Mouse (Mus musculus): ENCODE data around the gene H6pd. TPM values are rescaled to one million over a fixed set of nuclear protein-coding genes. Genes with fewer than 3 reads are reported as not detected.

H6pd gene
- polyA plus RNA-seq, 1 experiment from 2014 or later = 31.6 TPM

- no peaks in the 10 kb centered on the region for H3K36me3 ChIP-seq (ENCODE audit: control insufficient read depth, insufficient read depth, low read length)
- no peaks in the 10 kb centered on the region for H3K27me3 ChIP-seq (replicated peaks; ENCODE audit: control insufficient read depth, insufficient read depth, low read length)
- H3K9ac ChIP-seq (ENCODE audit: low read depth, low read length) = no peak overlapping the region
- no peak for ATAC-seq
- WGBS = 91% methylated on average over 10 of the region's 10 CpGs
- peaks cover 46% of the 10 kb centered on the region for H3K4me1 ChIP-seq (ENCODE audit: control insufficient read depth, insufficient read depth, low read length)
- no peak overlapping the region for H3K4me2 ChIP-seq (ENCODE audit: low read depth, low read length)
- H3K4me3 ChIP-seq (ENCODE audit: low read length) = no peak overlapping the region
- no peak overlapping the region for H3K27ac ChIP-seq (ENCODE audit: low read length)
- H3K9me3 ChIP-seq (ENCODE audit: control insufficient read depth, low read length) = no peaks in the 10 kb centered on the region
Measured at GRCm38 (mm10) chr4:149994218-149994617, 14.6 kb downstream of the H6pd start.

DNA sequence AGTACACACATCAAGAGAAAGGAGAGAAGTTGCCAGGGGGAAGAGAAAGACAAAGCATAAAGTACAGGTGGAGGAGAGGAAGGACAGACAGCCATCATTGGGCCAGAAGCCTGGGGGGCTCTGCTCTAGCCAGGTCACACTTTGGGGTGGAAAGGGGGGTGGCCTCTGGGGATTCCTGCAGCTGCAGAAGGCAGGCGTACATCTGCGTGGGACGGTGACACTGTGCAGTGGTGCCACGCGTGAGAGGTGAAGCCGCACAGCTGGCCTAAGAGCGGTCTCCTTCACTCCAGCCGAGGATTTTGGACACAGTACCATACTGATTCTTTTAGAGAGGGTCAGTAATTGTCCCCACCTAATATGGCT is 16.2 kb downstream of the H6pd start:
- Histone ChIP-seq H3K4me2 (ENCODE audit: low read depth, low read length) (no peak overlapping the region), H3K27ac (ENCODE audit: low read length) (no peak overlapping the region), H3K27me3 (replicated peaks; ENCODE audit: control insufficient read depth, insufficient read depth, low read length) (no peaks in the 10 kb centered on the region), H3K9me3 (ENCODE audit: control insufficient read depth, low read length) (no peaks in the 10 kb centered on the region), H3K4me1 (ENCODE audit: control insufficient read depth, insufficient read depth, low read length) (peaks cover 51% of the 10 kb centered on the region), H3K4me3 (ENCODE audit: low read length) (no peak overlapping the region), H3K36me3 (ENCODE audit: control insufficient read depth, insufficient read depth, low read length) (no peaks in the 10 kb centered on the region), H3K9ac (ENCODE audit: low read depth, low read length) (no peak overlapping the region)
- no peak for ATAC-seq
- WGBS = 90% methylated on average over 8 of the region's 8 CpGs

DNA sequence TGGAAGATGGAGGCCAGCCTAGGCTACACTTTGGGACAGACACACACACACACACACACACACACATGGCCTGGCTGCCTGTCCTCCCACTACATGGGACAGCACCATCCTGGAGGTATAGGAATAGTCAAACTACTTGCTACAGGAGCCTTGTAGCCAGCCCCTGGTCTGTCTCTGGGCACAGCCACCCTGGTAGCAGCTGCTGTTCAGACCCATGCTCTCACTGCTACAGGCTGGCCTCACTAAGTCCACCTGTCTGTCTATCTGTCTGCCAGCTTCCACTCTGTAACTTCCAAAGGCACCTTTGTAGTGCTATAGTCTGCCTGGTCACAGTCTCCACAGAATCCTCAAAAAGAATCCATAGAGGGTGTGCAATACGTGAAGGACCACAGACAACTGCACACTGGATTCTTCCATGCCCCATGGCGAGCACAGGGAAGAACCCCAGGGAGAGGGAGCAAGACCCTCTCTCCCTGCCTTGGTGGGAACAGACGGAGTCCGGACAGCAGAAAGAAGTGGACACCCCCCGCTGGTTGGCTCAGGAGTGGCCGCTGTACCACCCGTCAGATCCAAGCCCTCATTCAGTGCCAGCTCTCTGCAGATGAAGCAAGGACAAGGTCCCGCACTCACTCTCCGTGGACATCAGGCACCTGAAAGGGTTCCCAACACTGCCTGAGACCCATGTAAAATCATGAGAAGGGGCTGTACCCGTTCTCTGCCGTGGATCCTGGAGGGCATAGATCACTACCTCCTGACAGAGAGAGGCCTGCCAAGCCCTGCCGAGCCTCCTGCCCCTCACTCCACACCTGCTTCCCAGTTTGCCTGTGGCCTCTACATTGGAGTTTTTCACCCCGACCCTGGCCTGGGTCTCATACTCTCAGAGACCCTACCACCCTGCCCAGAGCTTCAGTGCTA is 16.8 kb downstream of the H6pd start:
- 80% methylated on average over 13 of the region's 13 CpGs for WGBS
- 0 out of 2 replicates have a peak overlapping the region, but pooled peaks have one; percentile 23 for H3K9ac ChIP-seq (ENCODE audit: low read depth, low read length)
- H3K4me1 ChIP-seq (ENCODE audit: control insufficient read depth, insufficient read depth, low read length) = peaks cover 51% of the 10 kb centered on the region
- no peak for ATAC-seq
- H3K4me3 ChIP-seq (ENCODE audit: low read length) = no peak overlapping the region
- peak overlapping the region; percentile 94; the same call in 1 of the 2 replicates for H3K27ac ChIP-seq (ENCODE audit: low read length)
- H3K9me3 ChIP-seq (ENCODE audit: control insufficient read depth, low read length) = no peaks in the 10 kb centered on the region
- H3K36me3 ChIP-seq (ENCODE audit: control insufficient read depth, insufficient read depth, low read length) = no peaks in the 10 kb centered on the region
- no peaks in the 10 kb centered on the region for H3K27me3 ChIP-seq (replicated peaks; ENCODE audit: control insufficient read depth, insufficient read depth, low read length)
- no peak overlapping the region for H3K4me2 ChIP-seq (ENCODE audit: low read depth, low read length)

- WGBS = 28% methylated on average over 9 of the region's 9 CpGs
- H3K4me3 ChIP-seq (ENCODE audit: low read length) = 0 out of 2 replicates have a peak overlapping the region, but pooled peaks have one; percentile 9
- H3K36me3 ChIP-seq (ENCODE audit: control insufficient read depth, insufficient read depth, low read length) = no peaks in the 10 kb centered on the region
- ATAC-seq = peak; percentile 27; the same call in 1 of the 2 replicates
- H3K4me1 ChIP-seq (ENCODE audit: control insufficient read depth, insufficient read depth, low read length) = peaks cover 48% of the 10 kb centered on the region
- H3K27ac ChIP-seq (ENCODE audit: low read length) = peak overlapping the region; percentile 94
- H3K4me2 ChIP-seq (ENCODE audit: low read depth, low read length) = peak overlapping the region; percentile 44
- H3K9me3 ChIP-seq (ENCODE audit: control insufficient read depth, low read length) = no peaks in the 10 kb centered on the region
- H3K27me3 ChIP-seq (replicated peaks; ENCODE audit: control insufficient read depth, insufficient read depth, low read length) = no peaks in the 10 kb centered on the region
- peak overlapping the region; percentile 69 for H3K9ac ChIP-seq (ENCODE audit: low read depth, low read length)
Measured at GRCm38 (mm10) chr4:149990954-149991633, 17.7 kb downstream of the H6pd start.

GRCm38 (mm10) chr4:149990212-149990953 is 18.4 kb downstream of the H6pd start:
- Histone ChIP-seq H3K4me2 (ENCODE audit: low read depth, low read length) (peak overlapping the region; percentile 44), H3K9me3 (ENCODE audit: control insufficient read depth, low read length) (no peaks in the 10 kb centered on the region), H3K4me1 (ENCODE audit: control insufficient read depth, insufficient read depth, low read length) (peaks cover 44% of the 10 kb centered on the region), H3K4me3 (ENCODE audit: low read length) (0 out of 2 replicates have a peak overlapping the region, but pooled peaks have one; percentile 9), H3K36me3 (ENCODE audit: control insufficient read depth, insufficient read depth, low read length) (no peaks in the 10 kb centered on the region), H3K27ac (ENCODE audit: low read length) (peak overlapping the region; percentile 94), H3K27me3 (replicated peaks; ENCODE audit: control insufficient read depth, insufficient read depth, low read length) (no peaks in the 10 kb centered on the region), H3K9ac (ENCODE audit: low read depth, low read length) (peak overlapping the region; percentile 69)
- peak; percentile 29 for ATAC-seq
- WGBS = 24% methylated on average over 8 of the region's 8 CpGs

DNA sequence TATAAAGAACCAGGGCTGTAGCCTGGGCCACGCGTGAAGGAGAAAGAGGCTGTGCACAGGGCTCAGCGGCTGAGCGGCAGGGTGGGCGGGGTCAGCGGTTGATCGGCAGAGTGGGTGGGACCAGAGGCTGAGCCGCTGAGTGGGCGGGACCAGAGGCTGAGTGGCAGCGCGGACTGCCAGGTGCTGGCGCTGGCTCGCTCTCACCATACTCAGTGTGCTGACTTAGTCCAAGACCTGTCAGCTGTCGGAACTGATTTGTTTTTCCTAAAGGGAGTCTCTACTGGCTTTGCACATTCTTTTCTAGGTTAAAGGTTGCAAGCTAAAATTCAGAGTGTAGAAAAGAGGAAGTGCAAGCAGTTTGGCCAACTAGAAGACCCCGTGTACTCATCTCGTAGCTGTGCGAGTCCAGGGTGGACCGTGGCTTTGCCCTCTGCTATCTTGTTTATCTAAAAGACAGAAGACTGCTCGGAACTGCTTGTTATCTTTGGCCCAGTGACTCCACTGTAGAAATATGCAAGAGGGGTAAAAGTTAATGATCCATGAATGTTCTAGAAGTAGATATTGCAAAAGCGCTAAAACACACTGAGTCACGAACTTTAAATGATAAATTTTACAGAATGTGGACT is 19.8 kb downstream of the H6pd start:
- 3% methylated on average over 21 of the region's 21 CpGs for WGBS
- Histone ChIP-seq H3K27me3 (replicated peaks; ENCODE audit: control insufficient read depth, insufficient read depth, low read length) (no peaks in the 10 kb centered on the region), H3K4me2 (ENCODE audit: low read depth, low read length) (peak overlapping the region; percentile 75)

GRCm38 (mm10) chr4:149988301-149988700 is 20.5 kb downstream of the H6pd start:
- Histone ChIP-seq H3K36me3 (ENCODE audit: control insufficient read depth, insufficient read depth, low read length) (no peaks in the 10 kb centered on the region; the same call in 1 of the 2 replicates), H3K27me3 (replicated peaks; ENCODE audit: control insufficient read depth, insufficient read depth, low read length) (no peaks in the 10 kb centered on the region), H3K4me3 (ENCODE audit: low read length) (peak overlapping the region; percentile 35), H3K9ac (ENCODE audit: low read depth, low read length) (peak overlapping the region; percentile 54), H3K27ac (ENCODE audit: low read length) (peak overlapping the region; percentile 89), H3K4me2 (ENCODE audit: low read depth, low read length) (peak overlapping the region; percentile 75), H3K9me3 (ENCODE audit: control insufficient read depth, low read length) (no peaks in the 10 kb centered on the region), H3K4me1 (ENCODE audit: control insufficient read depth, insufficient read depth, low read length) (peaks cover 41% of the 10 kb centered on the region)
- ATAC-seq = no peak
- 82% methylated on average over 6 of the region's 6 CpGs for WGBS

More for the DNA sequence above, 19.8 kb downstream of the H6pd start:
- Histone ChIP-seq H3K4me1 (ENCODE audit: control insufficient read depth, insufficient read depth, low read length) (peaks cover 44% of the 10 kb centered on the region), H3K9ac (ENCODE audit: low read depth, low read length) (peak overlapping the region; percentile 54), H3K36me3 (ENCODE audit: control insufficient read depth, insufficient read depth, low read length) (no peaks in the 10 kb centered on the region; the same call in 1 of the 2 replicates), H3K27ac (ENCODE audit: low read length) (peak overlapping the region; percentile 89), H3K4me3 (ENCODE audit: low read length) (peak overlapping the region; percentile 35), H3K9me3 (ENCODE audit: control insufficient read depth, low read length) (no peaks in the 10 kb centered on the region)
- peak; percentile 89 for ATAC-seq

DNA sequence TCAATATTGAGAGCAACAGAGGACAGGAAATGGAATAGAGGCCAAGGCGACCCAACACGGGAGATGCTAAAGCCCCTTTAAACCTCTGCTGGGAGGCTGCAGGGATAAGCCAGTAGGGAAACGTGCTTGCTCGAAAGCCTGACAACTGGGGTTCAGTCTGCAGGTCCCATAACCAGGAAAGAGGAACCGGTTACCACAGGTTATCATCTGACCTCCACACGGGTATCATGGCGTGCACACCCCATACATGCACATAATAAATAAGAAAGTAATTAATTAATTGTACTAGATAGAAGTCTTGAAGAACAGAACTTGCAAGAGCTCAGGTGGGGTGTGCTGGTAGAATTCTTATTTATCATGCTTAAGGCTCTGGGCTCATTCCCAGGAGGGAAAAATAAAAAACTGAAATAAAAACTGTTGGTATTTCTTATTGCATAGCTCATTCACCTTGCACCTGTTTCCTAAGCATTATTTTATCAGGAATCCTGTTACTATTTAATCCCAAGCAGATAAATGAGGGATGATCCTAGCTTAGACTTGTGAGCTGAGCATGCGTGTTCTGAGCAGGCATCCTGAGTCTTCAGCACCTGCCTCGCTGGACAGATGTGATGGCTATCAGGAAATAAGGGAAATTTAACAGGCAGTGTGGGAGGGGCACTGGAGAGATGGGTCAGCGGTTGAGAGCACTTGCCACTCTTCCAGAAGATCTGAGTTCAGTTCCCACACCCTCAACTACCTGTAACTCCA is 22.0 kb downstream of the H6pd start:
- ATAC-seq = no peak
- no peak overlapping the region for H3K27ac ChIP-seq (ENCODE audit: low read length)
- no peak overlapping the region for H3K9ac ChIP-seq (ENCODE audit: low read depth, low read length)
- H3K27me3 ChIP-seq (replicated peaks; ENCODE audit: control insufficient read depth, insufficient read depth, low read length) = no peaks in the 10 kb centered on the region
- H3K9me3 ChIP-seq (ENCODE audit: control insufficient read depth, low read length) = no peaks in the 10 kb centered on the region
- peaks cover 3% of the 10 kb centered on the region for H3K36me3 ChIP-seq (ENCODE audit: control insufficient read depth, insufficient read depth, low read length)
- peaks cover 34% of the 10 kb centered on the region for H3K4me1 ChIP-seq (ENCODE audit: control insufficient read depth, insufficient read depth, low read length)
- no peak overlapping the region for H3K4me3 ChIP-seq (ENCODE audit: low read length)
- H3K4me2 ChIP-seq (ENCODE audit: low read depth, low read length) = no peak overlapping the region
- WGBS = 76% methylated on average over 10 of the region's 10 CpGs

Measured in intestine, embryonic 16.5 days (tissue).